9 mouse cellular contexts compared by ENCODE assay signal in genomic region chr3:39830488-39831056, GRCm38 (mm10).
"Had no signal": no experiment of that assay in that cellular context is flagged by ENCODE, and none has a peak within 500 bp of the region (broad histone marks: within the 10 kb centered on the region; RNA-seq: fewer than 3 reads in every experiment).

No protein-coding gene starts in this region.

- ATAC-seq: midbrain, embryonic 15.5 days had no signal

- DNase-seq: kidney, postnatal 25 days; layer of hippocampus, adult 9-11 months; liver, embryonic 13.5 days; lung, adult 2 months; lung, postnatal 14 days; retina, postnatal 1 day; thymus, adult 18-20 months; thymus, postnatal 4 days had no signal
